16 mouse cellular contexts compared by ENCODE assay signal in the genomic region with DNA sequence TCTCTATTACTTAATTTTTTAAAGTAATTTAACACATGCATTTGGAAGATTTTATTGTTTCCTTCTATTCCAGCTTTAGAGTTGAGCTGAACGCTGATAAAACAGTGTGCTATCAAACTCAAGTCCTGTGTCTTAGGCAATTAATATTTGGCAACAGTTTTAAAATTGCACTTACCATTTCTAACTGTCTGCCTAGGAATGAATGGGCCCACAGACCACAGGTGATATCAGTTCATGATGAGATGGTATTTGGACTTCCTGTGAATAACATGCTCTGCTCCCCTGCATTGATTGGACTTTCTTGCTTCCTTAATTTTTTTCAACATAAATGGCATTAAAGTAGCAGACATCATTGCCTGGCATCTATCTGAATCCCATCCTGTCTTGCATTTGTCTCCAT.
"Had no signal": no experiment of that assay in that cellular context is flagged by ENCODE, and none has a peak within 500 bp of the region (broad histone marks: within the 10 kb centered on the region; RNA-seq: fewer than 3 reads in every experiment).

No protein-coding gene starts in this region.

- H3K9ac ChIP-seq: neural tube, embryonic 13.5 days; neural tube, embryonic 15.5 days; stomach, embryonic 15.5 days had no signal

- H3K9me3 ChIP-seq: neural tube, embryonic 13.5 days; neural tube, embryonic 15.5 days; stomach, embryonic 15.5 days had no signal

- H3K4me2 ChIP-seq: neural tube, embryonic 13.5 days; neural tube, embryonic 15.5 days; stomach, embryonic 15.5 days had no signal

- H3K4me1 ChIP-seq: neural tube, embryonic 13.5 days; stomach, embryonic 15.5 days had no signal

- H3K27me3 ChIP-seq: neural tube, embryonic 13.5 days; neural tube, embryonic 15.5 days; stomach, embryonic 15.5 days had no signal

- H3K4me3 ChIP-seq: neural tube, embryonic 13.5 days; neural tube, embryonic 15.5 days; stomach, embryonic 15.5 days had no signal

- H3K27ac ChIP-seq: neural tube, embryonic 13.5 days; neural tube, embryonic 15.5 days; stomach, embryonic 15.5 days; stomach, postnatal 0 days had no signal

- H3K36me3 ChIP-seq: neural tube, embryonic 13.5 days; neural tube, embryonic 15.5 days; stomach, embryonic 15.5 days had no signal

- DNase-seq: retina, postnatal 1 day; right cerebral cortex, adult 18-20 months; right cerebral cortex, postnatal 14 days; right cerebral cortex, postnatal 25 days; right cerebral cortex, postnatal 4 days; spleen, adult 18-20 months; thymus, adult 18-20 months; thymus, adult 2 months; thymus, postnatal 14 days; thymus, postnatal 25 days; thymus, postnatal 36 days; thymus, postnatal 4 days had no signal
